Mouse (Mus musculus): ENCODE measurements around the gene Adora1.

Adora1 gene

DNA sequence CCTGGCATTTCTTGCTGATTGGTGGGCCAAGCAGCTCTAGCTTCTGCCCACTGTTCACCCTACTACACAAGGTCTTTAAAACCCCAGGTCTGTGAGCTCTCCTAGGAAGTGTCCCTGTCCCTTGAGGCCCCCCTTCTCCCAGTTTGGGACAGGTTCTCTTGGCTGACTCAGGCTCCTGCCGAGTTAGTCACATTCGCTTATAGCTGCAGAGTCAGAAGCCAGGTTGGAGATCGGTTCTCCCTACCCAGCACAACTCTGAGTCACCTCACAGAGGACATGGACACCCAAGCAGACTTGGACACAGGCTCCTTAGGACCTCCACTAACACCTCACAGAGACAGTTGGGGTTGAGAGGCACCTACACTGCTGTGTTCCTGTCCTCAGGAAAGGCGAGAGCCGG lies 44.0 kb downstream of the Adora1 start:
- DNase-seq, result no peak

DNA sequence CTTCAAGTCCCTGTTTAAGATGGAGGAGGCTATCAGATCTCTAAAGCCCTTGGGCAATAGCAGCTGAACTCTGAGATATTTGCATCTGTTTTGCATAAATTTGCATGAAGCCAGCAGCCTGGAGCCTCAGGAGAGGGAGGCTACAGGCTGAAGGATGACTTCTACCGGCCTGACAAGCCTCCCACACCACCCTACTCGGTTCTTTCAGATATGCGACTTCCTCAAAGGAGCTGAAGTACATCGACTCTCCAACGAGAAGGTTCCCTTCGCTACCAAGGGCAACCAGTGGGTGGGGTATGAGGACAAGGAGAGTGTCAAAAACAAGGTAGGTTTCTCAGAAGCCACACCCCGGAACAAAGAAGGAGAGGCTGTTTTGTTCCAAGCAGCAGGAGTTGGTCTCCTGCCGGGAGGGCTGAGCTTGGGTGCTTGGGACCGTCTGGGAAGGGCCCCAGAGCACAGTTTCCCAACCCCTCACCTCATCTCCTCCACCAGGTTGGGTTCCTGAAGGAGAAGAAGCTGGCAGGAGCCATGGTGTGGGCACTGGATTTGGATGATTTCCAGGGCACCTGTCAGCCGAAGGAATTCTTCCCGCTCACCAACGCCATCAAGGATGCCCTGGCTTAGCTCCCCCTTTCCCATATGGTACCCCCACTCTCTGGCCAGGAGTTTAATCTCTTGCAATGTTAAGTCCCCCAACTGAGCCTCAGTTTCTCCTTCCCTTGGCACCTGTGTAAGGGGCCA lies 46.1 kb downstream of the Adora1 start:
- DNase-seq, result no peak

DNA sequence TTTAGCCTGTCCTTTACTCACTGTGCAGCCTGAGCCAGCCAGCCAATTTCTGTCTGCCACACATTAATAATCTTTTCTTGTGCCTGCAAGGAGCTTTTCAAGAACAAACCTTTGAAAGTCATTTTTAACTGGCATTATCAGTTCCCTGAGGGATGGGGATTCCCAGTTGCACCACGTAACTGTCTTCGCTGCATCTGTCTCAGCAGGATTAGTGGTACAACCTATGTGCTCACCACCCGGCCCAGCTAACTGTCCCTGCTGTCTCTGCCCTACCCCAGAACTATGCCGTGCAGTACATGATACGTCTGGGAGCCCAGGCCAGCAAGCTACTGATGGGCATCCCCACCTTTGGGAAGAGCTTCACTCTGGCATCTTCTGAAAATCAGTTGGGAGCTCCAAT lies 47.0 kb downstream of the Adora1 start:
- no peak for DNase-seq

DNA sequence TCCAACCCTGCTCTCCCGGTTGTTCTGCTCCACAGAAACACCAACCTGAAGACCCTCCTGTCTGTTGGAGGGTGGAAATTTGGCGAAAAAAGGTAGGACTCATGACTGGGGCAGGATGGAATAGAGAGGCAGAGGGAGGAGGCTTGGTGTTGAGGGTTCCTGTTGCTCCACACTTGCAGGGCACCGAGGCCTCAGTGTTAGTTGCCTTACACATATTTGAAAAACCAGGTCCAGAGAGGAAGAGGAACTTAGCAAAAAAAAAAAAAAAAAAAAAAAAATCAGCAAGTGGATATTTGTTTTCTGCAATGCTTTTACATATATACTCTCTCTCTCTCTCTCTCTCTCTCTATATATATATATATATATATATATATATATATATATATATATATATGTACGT lies 51.1 kb downstream of the Adora1 start:
- DNase-seq, result no peak

DNA sequence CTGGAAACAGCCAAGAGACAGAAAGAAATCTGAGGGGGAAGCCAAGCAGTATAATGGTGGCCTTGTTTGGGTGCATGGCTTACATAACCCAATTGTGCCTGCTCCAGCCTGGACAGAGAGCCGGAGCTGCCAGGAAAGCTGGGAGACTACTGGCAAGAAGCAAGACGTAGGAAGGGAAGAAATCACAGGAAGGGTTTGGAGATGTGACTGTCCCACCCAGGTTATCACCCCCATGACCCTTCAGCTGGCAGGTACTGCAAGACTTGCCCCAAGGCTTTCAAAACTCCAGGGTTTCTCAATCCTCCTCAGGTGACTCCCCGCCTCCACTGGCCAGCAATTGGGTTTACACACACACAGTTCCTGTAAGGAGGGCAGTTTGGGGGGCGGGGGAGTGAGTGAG lies 53.2 kb downstream of the Adora1 start, which contains the start of gene Chil1:
TSS of gene Chil1 (plus strand) at position 152 of the 400 bp plus-strand sequence.
- no peak for DNase-seq

DNA sequence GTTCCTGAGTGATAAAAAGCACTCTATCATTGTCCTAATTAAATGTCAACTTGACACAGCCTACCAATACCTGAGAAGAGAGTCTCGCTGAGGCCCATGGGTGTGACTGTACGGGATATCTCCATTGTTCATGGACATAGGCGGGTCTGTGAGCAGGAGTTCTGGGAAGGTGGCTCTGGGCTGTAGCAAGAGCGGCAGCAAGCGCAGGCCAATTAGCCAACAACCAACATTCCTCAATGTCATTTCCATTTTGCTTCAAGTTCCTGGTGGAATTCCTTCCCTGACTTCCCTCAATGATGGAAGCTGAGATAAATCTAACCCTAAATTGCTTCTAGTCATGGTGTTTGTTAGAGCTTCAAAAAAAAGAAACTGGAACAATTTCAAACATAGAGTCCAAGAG lies 57.3 kb downstream of the Adora1 start:
- DNase-seq, result no peak

DNA sequence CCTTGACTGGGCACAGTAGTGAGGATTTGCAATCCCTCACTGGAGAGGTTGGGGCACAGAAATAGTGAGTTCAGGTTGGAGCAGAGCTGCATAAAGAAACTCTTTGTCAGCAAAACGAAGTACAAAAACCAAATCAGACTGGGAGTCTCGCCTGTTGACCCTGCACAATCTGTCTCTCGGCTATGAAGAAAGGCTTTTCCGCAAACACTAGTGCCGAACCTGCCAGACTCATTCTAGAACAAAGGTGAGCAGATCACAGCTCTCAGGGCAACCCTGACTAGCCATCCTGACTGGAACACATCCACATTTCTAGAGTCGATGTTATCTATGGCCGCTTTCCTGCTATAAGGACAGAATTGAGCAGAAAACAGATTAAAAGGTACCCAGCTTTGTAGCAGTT lies 62.1 kb downstream of the Adora1 start:
- no peak for DNase-seq

DNA sequence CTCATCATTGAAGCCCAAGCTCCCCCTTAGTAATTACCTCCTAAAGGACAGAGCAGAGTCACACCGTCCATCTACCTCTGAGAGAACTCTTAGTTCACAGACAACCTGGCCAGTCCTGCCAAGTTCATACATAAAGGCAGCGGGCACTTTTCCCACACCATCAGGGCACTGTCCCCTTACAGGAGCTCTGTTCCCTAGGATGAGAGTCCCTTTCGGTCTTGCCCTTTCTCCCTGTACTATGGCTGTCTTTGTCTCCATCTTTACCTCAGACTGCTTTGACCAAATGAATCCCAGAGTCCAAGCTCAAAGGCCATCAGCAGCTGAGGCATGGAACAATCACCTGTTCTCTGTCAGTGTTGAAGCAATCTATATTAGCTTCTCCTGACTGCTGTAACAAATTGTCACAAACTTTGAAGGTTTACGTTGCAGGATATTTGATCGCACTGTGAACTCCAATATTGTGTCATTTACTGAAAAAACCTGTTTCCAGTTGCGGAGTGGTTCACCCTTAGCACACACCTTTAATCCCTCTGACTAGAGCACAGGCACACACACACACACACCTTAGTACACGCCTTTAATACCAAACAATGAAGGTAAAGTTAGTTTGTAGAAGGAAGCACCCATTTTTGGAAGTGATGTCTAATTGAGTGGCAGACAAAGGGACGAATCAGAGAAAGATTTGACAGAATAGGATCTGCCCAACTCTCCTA lies 66.1 kb downstream of the Adora1 start:
- no peak for DNase-seq

DNA sequence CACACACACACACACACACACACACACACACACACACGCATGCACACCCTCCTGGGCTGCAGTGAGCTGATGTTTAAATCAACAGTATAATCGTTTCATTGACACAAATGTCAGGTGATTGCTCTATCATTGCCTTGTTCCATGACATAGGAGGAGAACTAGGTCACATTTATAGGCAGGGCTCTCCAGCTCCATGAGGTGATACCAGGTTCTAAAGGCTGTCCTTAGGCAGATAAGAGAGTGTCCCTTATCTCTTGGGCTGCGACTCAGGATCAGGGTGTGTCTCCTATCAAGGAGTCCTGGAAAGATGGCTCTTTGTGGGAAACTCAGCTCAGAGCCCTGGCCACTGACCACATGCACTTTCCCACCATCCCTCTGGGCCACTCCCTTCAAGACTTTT lies 66.7 kb downstream of the Adora1 start:
- no peak for DNase-seq

DNA sequence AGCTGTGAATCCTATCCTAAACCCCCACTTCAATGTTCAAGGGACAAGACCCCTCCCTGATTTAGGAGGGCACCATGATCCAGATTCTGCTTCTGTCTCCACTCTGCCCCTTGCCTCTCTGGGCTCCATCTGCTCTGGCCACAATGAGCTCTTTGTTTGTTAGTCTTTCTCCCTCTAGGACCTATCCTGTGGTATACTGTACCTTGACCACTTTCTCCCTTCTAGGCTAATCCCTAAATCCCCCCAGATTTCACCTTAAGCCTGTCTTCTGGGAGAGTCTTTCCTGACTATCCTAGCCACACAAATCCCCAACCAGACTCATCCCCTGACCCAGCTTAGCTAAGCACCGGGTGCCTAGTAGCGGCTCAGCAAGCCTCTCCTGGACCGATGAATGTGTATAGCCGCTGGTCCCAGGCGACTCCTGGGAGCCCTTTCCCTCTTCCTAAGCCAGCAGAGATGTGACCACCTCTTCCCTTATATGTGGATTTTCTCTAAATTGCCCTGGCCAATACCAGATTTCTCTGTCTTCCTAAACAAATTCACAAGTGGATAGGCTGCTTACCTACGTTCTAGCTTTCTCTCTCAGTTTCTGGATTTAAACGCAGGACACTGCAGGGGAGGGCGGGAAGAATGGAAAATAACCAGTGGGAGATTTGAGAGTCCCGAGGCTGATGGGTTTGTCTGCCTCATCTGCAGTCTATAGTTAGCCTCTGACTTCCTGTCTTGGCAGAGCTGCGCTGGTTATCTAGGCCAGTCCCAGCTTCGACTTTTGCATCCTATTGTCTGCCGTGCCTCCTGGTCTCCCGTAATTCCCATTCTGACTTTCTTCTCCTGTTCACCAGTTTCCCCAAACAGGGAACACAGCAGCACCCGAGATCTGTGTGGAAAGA lies 67.6 kb downstream of the Adora1 start:
- DNase-seq, result peak; percentile 48

DNA sequence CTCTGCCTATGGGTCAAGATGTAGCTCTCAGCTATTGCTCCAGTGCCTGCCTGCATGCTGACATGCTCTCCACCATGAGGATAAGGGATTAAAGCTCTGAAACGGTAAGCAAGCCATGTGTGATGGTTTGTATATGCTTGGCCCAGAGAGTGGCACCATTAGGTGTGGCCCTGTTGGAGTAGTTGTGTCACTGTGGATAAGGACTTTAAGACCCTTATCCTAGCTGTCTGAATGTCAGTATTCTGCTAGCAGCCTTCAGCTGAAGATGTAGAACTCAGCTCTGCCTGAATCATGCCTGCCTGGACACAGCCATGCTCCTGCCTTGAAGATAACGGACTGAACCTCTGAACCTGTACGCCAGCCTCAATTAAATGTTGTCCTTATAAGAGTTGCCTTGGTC lies 68.7 kb downstream of the Adora1 start:
- no peak for DNase-seq

DNA sequence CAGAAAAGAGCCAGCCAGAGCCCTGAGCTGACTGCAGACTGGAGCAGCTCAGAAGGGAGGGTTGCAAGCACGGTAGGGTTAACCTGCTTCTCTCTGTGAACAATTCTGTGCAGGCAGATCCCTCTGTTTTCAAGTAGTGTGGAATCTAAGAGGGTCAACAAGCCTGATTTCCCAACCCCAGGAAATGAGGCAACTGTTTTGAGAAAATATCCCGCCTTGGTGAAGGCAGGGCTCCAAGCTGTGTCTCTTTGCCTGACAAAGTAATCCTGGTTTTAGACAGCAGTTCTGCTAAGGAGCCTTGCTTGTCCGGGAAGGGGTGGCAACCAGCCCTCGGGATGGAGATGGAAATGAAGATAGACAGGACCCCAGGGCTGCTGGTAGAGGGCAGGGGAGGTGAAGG lies 70.8 kb downstream of the Adora1 start:
- no peak for DNase-seq

DNA sequence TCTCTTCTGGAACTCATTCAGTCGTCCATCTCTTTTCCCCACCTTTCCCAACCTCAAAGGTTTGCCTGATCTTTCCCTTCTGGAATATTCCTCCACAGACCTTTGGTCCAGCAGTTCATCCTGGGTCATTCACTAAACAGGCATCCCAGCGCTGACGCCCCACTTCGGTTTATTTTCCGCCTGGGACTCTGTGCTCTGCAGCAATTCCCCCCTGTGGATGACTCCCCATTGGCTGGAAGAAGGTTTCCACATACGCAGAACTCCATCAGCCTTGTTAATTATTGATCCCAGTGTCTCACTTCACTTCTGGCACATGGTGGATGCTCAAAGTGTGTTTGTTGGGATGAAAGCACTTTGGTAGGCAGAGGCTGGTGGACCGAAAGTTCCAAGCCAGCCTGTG lies 71.8 kb downstream of the Adora1 start:
- no peak for DNase-seq

DNA sequence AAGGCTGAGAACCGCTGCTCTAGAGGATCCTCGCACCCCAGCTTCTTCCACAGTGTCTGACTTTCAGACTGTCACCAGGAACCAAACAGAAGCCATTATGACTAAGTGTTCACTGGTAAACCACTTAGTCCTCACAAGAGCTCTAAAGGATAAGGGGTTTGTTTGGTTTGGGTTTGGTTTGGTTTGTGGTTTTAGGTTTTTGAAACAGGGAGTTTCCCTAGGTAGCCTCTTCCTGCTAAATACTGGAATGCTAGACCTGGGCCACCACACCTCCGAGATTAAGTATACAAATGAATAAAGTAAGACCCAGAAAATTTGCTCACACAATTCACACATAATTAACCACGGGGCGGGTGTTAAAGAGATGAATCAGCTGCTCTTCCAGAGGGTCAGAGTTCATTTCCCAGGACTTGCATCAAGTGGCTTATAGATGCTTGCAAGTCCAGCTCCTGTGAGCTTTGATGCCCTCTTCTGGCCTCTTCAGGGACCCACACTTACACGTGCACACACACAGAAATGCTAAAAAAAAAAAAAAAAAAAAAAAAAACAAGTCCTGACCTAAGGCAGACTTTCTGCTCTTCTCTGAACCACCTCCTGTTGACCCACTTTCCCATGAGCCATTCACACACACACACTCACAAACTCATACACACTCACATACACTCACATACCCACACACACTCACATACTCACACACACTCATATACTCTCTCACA lies 72.6 kb downstream of the Adora1 start:
- DNase-seq, result no peak

DNA sequence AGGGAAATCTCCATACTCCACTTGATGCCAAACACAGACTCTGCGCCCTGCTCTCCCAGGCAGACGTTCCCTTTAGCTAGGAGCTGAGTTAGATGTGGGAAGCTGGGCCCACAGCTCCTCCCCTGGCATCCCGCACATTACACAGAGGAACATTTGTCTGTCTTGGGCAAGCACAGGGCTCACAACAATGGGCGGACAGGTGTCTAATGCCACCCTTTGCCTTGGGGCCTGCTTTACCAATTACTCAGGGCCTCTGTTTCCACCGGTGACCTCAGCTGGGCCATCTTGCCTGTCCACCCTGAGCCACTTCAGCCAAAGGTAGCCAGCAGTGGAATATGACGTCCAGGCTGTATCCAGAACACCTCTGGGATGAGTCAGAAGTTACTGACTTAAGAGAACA lies 73.8 kb downstream of the Adora1 start:
- no peak for DNase-seq

DNA sequence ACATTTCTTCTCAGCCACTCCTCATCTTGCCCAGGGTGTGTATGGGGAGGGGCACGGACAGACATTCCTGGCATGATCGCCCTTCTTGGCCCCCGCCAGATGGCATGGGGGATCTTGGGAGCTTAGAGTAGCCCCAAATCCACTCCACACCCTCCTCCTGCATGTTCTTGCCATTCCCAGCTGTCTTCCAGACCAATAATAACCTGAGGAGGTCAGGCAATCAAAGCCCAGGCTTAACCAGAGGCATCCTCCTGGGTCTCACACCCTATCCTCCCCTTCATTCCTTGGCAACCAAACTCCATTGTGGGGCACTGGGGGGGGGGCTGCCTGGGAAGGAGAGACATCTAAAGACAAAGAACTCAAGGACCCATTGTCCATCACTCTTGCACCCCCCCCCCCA lies 74.8 kb downstream of the Adora1 start:
- no peak for DNase-seq

DNA sequence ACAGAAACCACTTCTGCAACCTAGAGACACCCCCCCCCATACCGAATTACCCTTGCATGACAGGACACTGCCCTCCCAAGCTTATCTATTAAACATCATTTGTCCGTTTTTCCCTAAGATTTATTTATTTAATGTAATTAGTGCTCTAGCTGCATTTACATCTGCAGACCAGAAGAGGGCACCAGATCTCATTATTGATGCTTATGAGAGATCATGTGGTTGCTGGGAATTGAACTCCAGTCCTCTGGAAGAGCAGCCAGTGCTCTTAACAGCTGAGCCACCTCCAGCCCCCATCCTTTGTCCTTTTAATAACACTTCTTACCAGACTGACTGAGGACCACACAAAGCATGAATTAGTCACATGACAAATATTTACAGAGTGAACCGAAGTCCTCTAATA lies 80.6 kb downstream of the Adora1 start:
- DNase-seq, result no peak

DNA sequence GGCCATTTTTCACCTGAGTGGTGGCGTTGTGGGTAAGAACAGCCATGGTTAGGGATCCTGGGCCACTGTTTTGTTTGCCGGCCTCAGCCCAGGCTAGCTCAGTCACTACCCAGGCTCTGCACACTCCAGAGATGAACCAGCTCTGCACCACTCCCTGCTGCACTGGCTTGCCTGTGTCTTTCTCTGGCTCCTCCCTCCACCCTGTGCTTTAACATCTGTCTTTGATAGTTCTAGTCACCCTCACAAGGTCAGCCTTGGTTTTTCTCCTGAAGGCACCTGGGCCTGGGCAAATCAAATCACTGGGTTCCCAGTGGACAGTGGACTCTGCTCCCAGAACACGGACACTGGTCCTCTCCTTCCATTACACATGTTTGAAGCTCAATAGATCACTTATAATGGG lies 81.1 kb downstream of the Adora1 start:
- DNase-seq, result no peak

DNA sequence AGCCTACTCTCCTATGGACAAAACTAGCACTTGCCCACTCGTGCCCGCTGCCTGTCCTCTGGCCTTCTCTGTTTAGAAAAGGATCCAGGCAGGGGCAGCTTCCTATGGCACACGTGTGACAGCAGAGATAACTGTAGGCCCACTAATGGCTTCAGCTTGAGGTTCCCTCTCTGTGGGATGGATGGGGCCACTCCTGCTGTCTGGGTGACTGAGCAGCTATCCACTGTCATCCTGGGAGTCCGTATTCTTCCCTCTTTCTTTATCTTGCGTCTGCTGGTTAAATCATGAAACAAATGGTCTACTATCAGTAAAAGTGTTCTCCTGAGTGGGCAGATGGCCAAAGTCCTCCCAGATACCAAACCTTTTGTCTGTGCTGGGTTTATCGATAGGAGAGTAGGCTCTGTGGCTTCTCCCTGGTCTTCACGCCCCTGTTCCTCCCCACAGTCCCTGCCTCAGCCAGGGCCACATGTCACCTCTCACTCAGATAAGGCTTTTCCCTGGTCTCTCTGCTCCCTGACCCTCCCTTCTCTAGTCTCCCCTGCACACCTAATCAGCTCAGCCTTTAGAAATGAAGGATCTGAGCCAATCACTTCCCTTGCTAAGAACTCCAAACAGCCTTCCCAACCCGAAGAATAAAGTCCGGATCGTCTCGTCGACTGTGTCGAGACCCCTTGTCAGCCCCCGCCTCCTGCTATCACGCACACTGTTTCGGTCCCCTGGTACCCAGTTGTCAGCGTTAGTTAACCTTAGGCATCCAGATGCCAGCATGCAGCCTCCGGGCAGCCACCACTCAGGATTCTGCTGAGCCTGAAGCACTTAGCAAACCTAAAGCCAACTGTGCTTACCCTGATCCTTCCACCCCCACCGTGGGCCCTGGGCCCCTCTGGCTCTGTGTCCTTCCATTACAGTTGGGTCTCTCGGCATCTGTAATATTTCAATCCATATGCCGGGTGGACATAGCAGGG lies 82.3 kb downstream of the Adora1 start:
- DNase-seq, result no peak

DNA sequence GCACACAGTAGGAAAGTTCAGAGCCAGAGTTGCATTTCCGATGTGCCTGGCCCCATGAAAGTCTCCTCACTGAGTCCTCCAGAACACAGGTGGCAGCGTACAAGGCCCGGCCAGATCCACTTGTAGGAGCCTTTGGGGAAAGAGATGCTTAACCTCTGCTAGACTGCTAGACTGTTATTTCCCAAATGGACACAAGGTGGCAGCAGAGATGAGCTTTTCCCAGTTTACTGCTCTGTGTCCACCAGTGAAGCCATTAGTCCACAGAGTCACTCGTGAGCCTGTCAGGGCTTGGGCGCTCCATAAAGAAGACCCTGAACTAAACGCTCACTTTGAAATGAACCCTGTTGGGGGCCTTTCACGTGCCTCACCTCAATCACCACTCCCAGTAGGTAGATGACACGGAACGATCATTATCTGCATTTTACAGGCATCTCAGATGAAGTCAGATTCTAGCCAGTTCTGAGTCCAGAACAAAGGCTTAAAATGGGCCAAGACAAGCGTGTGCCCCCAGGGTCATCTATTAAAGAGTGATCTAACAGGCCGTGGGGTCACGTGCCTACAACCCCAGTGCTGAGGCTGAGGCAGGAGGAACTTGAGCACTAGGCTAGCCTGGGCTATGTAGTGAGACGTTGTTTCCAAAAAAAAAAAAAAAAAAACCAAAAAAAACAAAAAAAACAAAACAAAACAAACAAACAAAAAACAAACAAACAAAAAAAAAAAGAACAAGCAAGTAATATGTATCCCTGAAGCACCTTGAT lies 83.4 kb downstream of the Adora1 start:
- DNase-seq, result peak; percentile 74

DNA sequence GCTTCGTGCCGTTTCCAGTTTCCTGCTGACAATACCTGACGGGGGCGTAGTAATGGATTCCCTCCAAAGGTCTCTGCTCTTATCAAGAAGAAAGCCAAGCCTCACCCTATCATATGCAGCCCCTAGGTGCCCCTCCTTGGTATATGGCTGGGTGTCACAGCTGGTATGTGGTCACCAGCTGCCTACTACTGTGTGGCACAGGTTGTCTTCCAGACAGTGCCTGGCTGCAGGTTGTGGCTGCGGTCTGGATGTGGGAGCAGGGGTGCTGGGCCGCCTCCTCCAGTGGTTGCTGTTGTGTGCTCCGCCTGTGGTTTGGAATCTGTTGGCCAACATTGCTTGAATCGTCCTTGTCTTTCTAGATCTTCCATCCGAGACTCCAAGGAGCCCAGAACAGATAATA lies 84.5 kb downstream of the Adora1 start:
- DNase-seq, result no peak
